Mouse (Mus musculus) ES-Bruce4 (cell line): ENCODE data around the gene Lmcd1. TPM values are rescaled to one million over a fixed set of nuclear protein-coding genes. Genes with fewer than 3 reads are reported as not detected.

Source experiments
- H3K27ac ChIP-seq: 2 replicates; pipeline ENCODE4 v1.5.1; 2012; ENCODE audit warnings: low read length, inconsistent platforms; ENCODE audit not compliant: insufficient read depth
- H3K27me3 ChIP-seq: 2 replicates; pipeline ENCODE4 v1.6.1; 2012; ENCODE audit warnings: mild to moderate bottlenecking, low read length, inconsistent platforms; ENCODE audit not compliant: control insufficient read depth, poor library complexity, insufficient read depth, severe bottlenecking
- H3K36me3 ChIP-seq: 2 replicates; pipeline ENCODE4 v1.6.1; 2012; ENCODE audit warnings: inconsistent platforms, mild to moderate bottlenecking, low read length, moderate library complexity; ENCODE audit not compliant: control insufficient read depth, poor library complexity, insufficient read depth, severe bottlenecking
- H3K4me1 ChIP-seq: one replicate; pipeline ENCODE4 v1.8.1; 2011; ENCODE audit warnings: low read length; ENCODE audit not compliant: control insufficient read depth, insufficient read depth
- H3K4me3 ChIP-seq: 2 replicates; pipeline ENCODE4 v1.5.1; 2011; ENCODE audit warnings: low read depth, mild to moderate bottlenecking, low read length
- H3K9ac ChIP-seq: 2 replicates; pipeline ENCODE4 v1.6.1; 2012; ENCODE audit warnings: low read depth, mild to moderate bottlenecking, inconsistent platforms; ENCODE audit not compliant: poor library complexity, severe bottlenecking
- H3K9me3 ChIP-seq: replicated peaks from 2 replicates; pipeline ENCODE4 v1.6.1; 2012; ENCODE audit warnings: mild to moderate bottlenecking, low read length, inconsistent platforms; ENCODE audit not compliant: control insufficient read depth, poor library complexity, insufficient read depth, severe bottlenecking
- CTCF ChIP-seq: IDR thresholded peaks from one replicate; pipeline ENCODE4 v1.8.1; 2011; ENCODE audit warnings: low read depth, low read length
- EP300 ChIP-seq: IDR thresholded peaks from 2 replicates; pipeline ENCODE4 v1.6.1; 2011; ENCODE audit warnings: low read depth, low read length; ENCODE audit not compliant: insufficient read depth
- POLR2A ChIP-seq: IDR thresholded peaks from one replicate; pipeline ENCODE4 v1.8.1; 2011; ENCODE audit warnings: low read length; ENCODE audit not compliant: insufficient read depth
- polyA plus RNA-seq: library from polyadenylated mRNA; stranded (reverse); fragments of >200 nt; gene quantifications from 2 replicates; pipeline ENCODE4 v1.2.4, GENCODE M21; 2011; ENCODE audit warnings: low read depth; ENCODE audit not compliant: missing spikeins, insufficient read depth, insufficient read length

Lmcd1 gene
- polyA plus RNA-seq, 1 experiment: not detected

- Histone ChIP-seq H3K4me3 (no peak overlapping the region), H3K36me3 (no peaks in the 10 kb centered on the region), H3K9me3 (no peaks in the 10 kb centered on the region), H3K27me3 (no peaks in the 10 kb centered on the region), H3K27ac (no peak overlapping the region), H3K9ac (no peak overlapping the region), H3K4me1 (no peaks in the 10 kb centered on the region)
- TF ChIP-seq POLR2A: no peak
- no peak for TF ChIP-seq EP300
- no peak for TF ChIP-seq CTCF
These were observed 18.6 kb upstream of the Lmcd1 start for GRCm38 (mm10) chr6:112254967-112255366.

GRCm38 (mm10) chr6:112255388-112256225 lies 18.0 kb upstream of the Lmcd1 start:
- Histone ChIP-seq H3K36me3 (no peaks in the 10 kb centered on the region), H3K9me3 (no peaks in the 10 kb centered on the region), H3K27me3 (no peaks in the 10 kb centered on the region), H3K4me1 (no peaks in the 10 kb centered on the region), H3K27ac (no peak overlapping the region), H3K4me3 (no peak overlapping the region), H3K9ac (no peak overlapping the region)
- TF ChIP-seq EP300 (no peak), POLR2A (no peak), CTCF (no peak)

DNA sequence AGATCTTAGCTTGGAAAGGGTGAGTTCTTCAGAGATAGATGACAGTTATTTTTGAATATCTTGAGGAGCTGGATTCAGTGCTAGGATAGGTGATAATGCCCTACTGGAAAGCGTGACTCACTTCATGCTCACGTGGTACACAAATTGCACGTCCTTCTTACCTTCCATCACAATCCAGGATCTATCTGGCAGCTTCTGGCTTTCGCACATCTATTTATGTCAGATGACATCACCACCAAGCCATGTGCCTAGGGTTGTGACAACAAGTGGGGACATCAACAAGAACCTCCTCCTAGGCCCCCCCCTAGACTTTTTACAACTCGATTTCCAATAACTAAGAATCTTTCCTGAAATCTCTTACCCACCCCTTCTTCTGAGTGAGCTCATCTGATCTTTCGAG lies 17.0 kb upstream of the Lmcd1 start:
- H3K9me3 ChIP-seq: no peaks in the 10 kb centered on the region

GRCm38 (mm10) chr6:112261089-112261488 lies 12.5 kb upstream of the Lmcd1 start:
- H3K4me1 ChIP-seq: no peaks in the 10 kb centered on the region
- TF ChIP-seq POLR2A: no peak
- TF ChIP-seq EP300: no peak
- no peak for TF ChIP-seq CTCF
- H3K9ac ChIP-seq: no peak overlapping the region
- no peaks in the 10 kb centered on the region for H3K9me3 ChIP-seq
- H3K36me3 ChIP-seq: no peaks in the 10 kb centered on the region
- no peaks in the 10 kb centered on the region for H3K27me3 ChIP-seq
- H3K27ac ChIP-seq: no peak overlapping the region
- H3K4me3 ChIP-seq: no peak overlapping the region

More for the DNA sequence above, 17.0 kb upstream of the Lmcd1 start:
- no peak for TF ChIP-seq POLR2A
- no peak for TF ChIP-seq CTCF
- TF ChIP-seq EP300: no peak
- H3K9ac ChIP-seq: no peak overlapping the region
- H3K27ac ChIP-seq: no peak overlapping the region
- H3K36me3 ChIP-seq: no peaks in the 10 kb centered on the region
- no peaks in the 10 kb centered on the region for H3K4me1 ChIP-seq
- H3K27me3 ChIP-seq: no peaks in the 10 kb centered on the region
- no peak overlapping the region for H3K4me3 ChIP-seq

DNA sequence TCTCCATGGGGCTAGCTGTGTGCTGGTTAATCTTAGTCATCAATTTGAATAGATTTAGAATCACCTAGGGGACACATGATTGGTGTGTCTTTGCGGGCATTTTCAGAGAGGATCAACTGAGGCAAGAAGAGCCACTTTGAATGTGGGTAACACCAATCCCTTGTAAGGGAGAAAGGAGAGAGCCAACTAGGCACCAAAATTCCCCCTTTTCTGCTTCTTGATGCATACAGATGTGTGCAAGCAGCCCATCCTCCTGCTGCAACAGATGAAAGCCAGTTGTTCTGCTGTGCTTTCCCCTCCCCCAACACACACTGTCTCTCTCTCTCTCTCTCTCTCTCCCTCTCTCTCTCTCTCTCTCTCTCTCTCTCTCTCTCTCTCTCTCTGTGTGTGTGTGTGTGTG lies 9.2 kb upstream of the Lmcd1 start:
- Histone ChIP-seq H3K36me3 (no peaks in the 10 kb centered on the region), H3K4me1 (no peaks in the 10 kb centered on the region), H3K27me3 (no peaks in the 10 kb centered on the region), H3K9ac (no peak overlapping the region), H3K27ac (no peak overlapping the region), H3K4me3 (no peak overlapping the region), H3K9me3 (no peaks in the 10 kb centered on the region)
- TF ChIP-seq CTCF: no peak

DNA sequence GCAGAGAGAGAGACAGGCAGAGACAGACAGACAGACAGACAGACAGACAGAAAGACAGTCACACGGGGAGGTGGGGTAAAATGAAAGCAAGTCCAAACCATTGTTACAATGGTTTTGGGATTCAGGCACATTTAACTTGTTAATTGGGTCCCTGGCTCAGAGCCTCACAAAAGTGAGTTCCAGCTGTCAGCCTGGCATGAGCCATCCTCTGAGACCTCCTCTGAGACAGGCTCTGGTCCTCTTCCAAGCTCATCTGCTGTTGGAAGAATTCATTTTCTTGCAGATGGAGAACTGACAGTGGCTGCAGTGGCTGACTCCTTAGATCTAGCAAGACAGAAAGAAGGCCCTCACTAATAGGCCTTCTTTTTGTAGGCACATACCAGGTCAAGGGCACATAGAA lies 6.9 kb upstream of the Lmcd1 start:
- H3K27ac ChIP-seq: no peak overlapping the region
- no peak overlapping the region for H3K9ac ChIP-seq
- no peaks in the 10 kb centered on the region for H3K36me3 ChIP-seq
- H3K27me3 ChIP-seq: no peaks in the 10 kb centered on the region
- TF ChIP-seq POLR2A (no peak), CTCF (no peak), EP300 (no peak)
- no peaks in the 10 kb centered on the region for H3K4me1 ChIP-seq
- no peak overlapping the region for H3K4me3 ChIP-seq
- no peaks in the 10 kb centered on the region for H3K9me3 ChIP-seq
